Mouse (Mus musculus) gonadal fat pad, adult 2 months (tissue): ENCODE data around the gene Naa50. TPM values are rescaled to one million over a fixed set of nuclear protein-coding genes. Genes with fewer than 3 reads are reported as not detected.

ENCODE experiments used
- DNase-seq: peaks from one replicate; pipeline ENCODE4 v3.0.0-alpha.2; 2012; ENCODE audit warnings: low read depth
- polyA plus RNA-seq: library from polyadenylated mRNA; depleted of rRNA; stranded (reverse); fragments of >200 nt; gene quantifications from 2 replicates; pipeline ENCODE4 v1.2.3, GENCODE M21; 2012; rRNA removed

The Naa50 gene
- polyA plus RNA-seq, 1 experiment = 6.3 TPM

- DNase-seq = no peak
These were observed 60.5 kb downstream of the Naa50 start for GRCm38 (mm10) chr16:44200146-44200545.

DNA sequence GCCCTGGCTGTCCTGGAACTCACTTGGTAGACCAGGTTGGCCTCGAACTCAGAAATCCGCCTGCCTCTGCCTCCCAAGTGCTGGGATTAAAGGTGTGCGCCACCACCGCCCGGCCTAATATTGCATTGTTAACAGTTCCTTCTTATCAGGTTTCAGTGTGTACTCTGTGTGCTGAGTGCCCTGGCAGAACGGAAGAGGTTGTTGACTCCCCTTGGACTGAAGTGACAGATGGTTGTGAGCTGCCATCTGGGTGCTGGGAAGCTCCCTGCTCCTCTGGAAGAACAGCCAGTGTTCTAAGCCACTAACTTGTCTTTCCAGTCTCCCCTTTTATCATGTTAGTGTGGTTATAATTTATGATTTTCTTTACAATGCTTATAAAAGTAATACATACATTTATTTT is 64.7 kb downstream of the Naa50 start:
- DNase-seq = no peak

- no peak for DNase-seq
These were observed 66.3 kb downstream of the Naa50 start for GRCm38 (mm10) chr16:44205973-44206372.

DNA sequence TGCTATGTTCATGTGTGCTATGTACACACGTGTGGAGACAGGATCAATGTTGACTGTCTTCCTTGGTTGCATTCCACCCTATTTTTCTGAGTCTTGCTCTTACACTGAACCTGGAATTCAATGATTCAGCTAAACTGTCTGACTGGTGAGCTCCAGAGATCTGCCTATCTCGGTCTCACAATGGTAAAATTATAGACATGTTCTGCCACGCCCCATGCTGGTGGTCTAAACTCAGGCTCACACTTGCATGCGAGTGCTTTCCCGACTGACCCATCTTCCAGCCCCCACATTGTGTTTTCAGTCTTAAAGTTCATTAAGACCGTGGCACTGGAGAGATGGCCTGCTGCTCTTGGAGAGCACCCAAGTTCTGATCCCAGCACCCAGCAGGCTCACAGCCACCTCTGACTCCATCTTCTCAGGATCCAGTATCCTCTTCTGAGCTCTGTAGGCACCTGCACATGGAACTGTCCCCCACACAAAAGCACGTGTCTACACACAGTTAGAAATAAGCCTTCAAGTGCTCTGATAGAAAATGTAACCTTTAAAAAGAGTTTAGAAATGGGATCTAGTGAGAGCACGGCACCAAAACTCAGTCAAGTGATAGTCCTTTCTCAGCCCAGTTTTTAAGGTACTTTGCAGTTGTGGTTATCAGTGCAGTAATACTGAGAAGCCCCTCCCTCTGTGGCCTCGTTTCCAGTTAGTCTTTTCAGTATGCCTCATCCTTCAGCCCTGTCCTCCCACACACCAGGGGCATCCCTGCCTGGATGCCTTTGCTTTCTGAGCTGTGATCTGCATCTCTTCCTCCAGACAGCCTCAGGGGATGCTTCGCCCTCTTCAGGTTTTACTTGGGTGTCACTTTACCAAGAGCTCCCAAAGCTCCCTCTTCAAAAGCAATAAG is 70.8 kb downstream of the Naa50 start:
- DNase-seq = no peak

DNA sequence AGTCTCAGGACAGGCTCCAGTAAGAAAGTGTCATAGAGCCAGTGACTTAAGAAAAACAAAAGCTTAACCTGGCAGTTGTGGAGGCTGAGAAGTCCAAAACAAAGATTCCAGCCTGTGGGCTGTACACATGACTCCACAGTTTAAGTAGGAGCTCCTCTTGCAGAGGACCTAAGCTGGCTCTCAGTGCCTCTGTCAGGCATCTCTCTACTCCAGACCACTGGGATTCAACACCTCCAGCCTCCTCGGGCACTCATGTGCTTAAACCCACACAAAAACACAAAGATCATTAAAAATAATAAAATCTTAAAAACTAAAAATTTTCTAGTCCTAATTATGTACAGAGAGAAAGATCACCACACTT is 71.4 kb downstream of the Naa50 start:
- DNase-seq = no peak

- DNase-seq = no peak
These were observed 73.1 kb downstream of the Naa50 start for GRCm38 (mm10) chr16:44212703-44213102.

Other genes with a start within 250 kb of the Naa50 start
- gene Qtrt2, start 213.0 kb upstream of the Naa50 start, polyA plus RNA-seq = 14.1 and 15.4 TPM in 2 replicates
- 0.66 and 0.71 TPM in 2 replicates for gene Zdhhc23, start 160.0 kb upstream of the Naa50 start, polyA plus RNA-seq
- gene Gramd1c, start 76.5 kb upstream of the Naa50 start, polyA plus RNA-seq = 1.0 and 1.2 TPM in 2 replicates
- 35.7 and 40.7 TPM in 2 replicates for gene Atp6v1a, start 125 bp upstream of the Naa50 start, polyA plus RNA-seq
- 7.9 and 11.6 TPM in 2 replicates for gene Usf3, start 33.4 kb downstream of the Naa50 start, polyA plus RNA-seq
- 0.96 and 1.6 TPM in 2 replicates for gene Sidt1, start 193.4 kb downstream of the Naa50 start, polyA plus RNA-seq
- 6.3 and 7.4 TPM in 2 replicates for gene Spice1, start 207.3 kb downstream of the Naa50 start, polyA plus RNA-seq